Mouse (Mus musculus) thymus, adult 2 months (tissue): ENCODE measurements around the gene Taf3.

Source experiments
- CTCF ChIP-seq: fragments of 200-500 bp; IDR thresholded peaks from 2 replicates; pipeline ENCODE4 v1.5.1; 2012; ENCODE audit warnings: mild to moderate bottlenecking, control low read depth, low read length, moderate library complexity, borderline replicate concordance; ENCODE audit not compliant: control insufficient read depth, poor library complexity, insufficient read depth; ENCODE audit errors: extremely low read depth
- POLR2A ChIP-seq: fragments of 200-500 bp; IDR thresholded peaks from 2 replicates; pipeline ENCODE4 v1.6.1; 2012; ENCODE audit warnings: mild to moderate bottlenecking, low read length, control low read depth, moderate library complexity; ENCODE audit not compliant: control insufficient read depth, poor library complexity, insufficient read depth; ENCODE audit errors: extremely low read depth

DNA sequence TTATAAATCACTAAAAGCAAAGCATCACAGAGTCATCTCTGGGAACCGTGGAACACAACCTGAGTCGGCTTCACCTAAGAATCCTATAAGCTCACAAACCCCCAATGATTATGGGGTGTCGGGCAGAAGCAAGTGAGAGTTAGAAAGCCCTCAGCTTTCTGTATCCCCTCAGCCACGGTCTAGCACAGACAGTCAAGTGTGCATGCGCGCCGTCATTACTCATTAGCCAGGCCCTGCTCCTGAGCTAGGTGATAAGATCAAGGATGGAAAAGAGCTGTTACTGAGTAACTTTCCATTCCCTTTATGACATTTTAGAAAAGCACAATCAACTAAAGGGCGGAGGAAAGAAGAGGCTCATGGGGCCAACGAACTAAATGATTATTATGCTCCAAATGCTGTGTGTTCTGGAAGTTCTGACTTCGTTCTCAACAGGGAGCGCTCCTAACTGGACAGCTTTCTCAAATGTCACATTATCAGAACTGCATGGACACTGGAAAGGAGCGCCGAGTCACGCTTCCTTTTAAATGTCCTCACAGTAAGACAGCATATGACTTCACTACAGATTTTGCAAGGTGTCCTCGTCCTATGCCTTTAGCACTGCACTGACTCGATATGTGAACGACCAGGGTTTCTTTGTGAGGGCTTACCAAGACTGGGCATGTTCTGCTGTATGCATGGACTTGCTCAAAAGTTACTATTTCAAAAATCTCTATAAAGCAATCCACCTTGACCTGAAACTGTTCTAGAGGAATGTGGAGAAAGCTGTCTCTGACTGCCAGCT is 129.5 kb downstream of the Taf3 start:
- TF ChIP-seq CTCF, result no peak
- TF ChIP-seq POLR2A, result no peak
